Mouse (Mus musculus) cerebellum, adult 2 months (tissue): ENCODE measurements around the gene Rnf103. TPM values are rescaled to one million over a fixed set of nuclear protein-coding genes. Genes with fewer than 3 reads are reported as not detected.
"Not testable (repeated sequence)": the region's sequence is repeated elsewhere in the genome, so short reads cannot be mapped to it uniquely, and the experiment has no call there.

Experiments
- DNase-seq, 2 experiments: peaks; one replicate each; pipeline ENCODE4 v3.0.0; 2021
- H3K27ac ChIP-seq: fragments of 200-500 bp; 2 replicates; pipeline ENCODE4 v1.5.1; 2012; ENCODE audit warnings: low read length, control low read depth, inconsistent platforms; ENCODE audit not compliant: insufficient read depth
- H3K27me3 ChIP-seq: fragments of 200-500 bp; 2 replicates; pipeline ENCODE4 v1.6.1; 2012; ENCODE audit warnings: inconsistent platforms, mild to moderate bottlenecking, low read length, moderate library complexity; ENCODE audit not compliant: control insufficient read depth, insufficient read depth
- H3K4me1 ChIP-seq: fragments of 200-500 bp; 2 replicates; pipeline ENCODE4 v1.6.1; 2011; ENCODE audit warnings: low read length; ENCODE audit not compliant: control insufficient read depth, insufficient read depth
- H3K4me3 ChIP-seq: fragments of 200-500 bp; replicated peaks from 2 replicates; pipeline ENCODE3; 2011; ENCODE audit warnings: mild to moderate bottlenecking, low read depth, low read length, control low read depth; ENCODE audit not compliant: insufficient read depth
- CTCF ChIP-seq: fragments of 200-500 bp; IDR thresholded peaks from 2 replicates; pipeline ENCODE4 v1.5.1; 2011; ENCODE audit warnings: low read depth, mild to moderate bottlenecking, control low read depth, low read length, moderate library complexity, borderline replicate concordance; ENCODE audit not compliant: insufficient read depth
- POLR2A ChIP-seq: fragments of 200-500 bp; IDR thresholded peaks from 2 replicates; pipeline ENCODE4 v1.6.1; 2011; ENCODE audit warnings: low read length, control low read depth, borderline replicate concordance; ENCODE audit not compliant: insufficient read depth
- WGBS: fragments of 180-500 bp; shearing (Covaris S2); methylation state at CpG from one replicate; pipeline ENCODE4 v1.1.7; 2018; 5-methylcytosine and 5-hydroxymethylcytosine counted together
- polyA plus RNA-seq: library from polyadenylated mRNA; depleted of rRNA; stranded (reverse); fragments of >200 nt; gene quantifications from 2 replicates; pipeline ENCODE4 v1.2.3, GENCODE M21; 2012; rRNA removed

Rnf103 gene
- polyA plus RNA-seq: 40.2 and 40.6 TPM in 2 replicates

DNA sequence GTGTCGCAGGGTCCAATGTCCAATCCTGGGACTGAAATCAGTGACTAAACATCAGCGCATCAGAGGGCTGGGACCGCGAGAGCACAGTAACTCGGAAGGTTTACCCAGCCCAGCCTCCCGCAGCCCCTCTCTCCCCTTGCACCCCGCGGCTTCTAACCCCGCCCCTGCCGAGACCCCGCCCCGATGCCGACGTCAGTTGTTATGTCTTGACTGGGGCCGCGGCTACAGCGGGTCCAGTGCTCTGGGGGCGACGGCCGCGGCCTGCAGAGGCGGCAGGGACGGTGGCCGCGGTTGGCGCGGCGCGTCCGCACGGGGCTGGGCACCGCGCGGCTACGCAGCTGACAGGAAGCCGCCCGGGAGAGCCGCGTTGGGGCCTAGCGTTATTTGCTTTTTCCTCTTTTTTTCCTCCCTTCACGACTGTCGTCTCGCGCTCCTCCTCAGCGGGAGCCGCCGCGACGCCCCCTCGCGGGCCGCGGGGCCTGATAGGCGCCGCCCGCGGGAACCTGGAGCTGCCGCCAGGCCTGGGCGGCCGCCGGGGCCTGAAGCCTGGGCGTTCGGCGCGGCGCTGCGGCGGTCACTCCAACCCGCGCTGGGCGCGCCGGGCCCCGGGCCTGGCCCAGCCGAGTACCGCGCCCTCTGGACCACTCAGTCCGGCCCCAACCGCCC is at the start of gene Rnf103:
Gene Rnf103, plus strand, starts transcription at position 220 of the 666 bp plus-strand sequence.
- no peak for TF ChIP-seq CTCF
- TF ChIP-seq POLR2A: peak; percentile 98
- Histone ChIP-seq H3K4me3 (peak within 1 kb of the TSS; percentile 95), H3K4me1 (no peaks in the 10 kb centered on the region; the same call in none of the 2 replicates), H3K27me3 (no peaks in the 10 kb centered on the region), H3K27ac (peak within 1 kb of the TSS; percentile 95)
- peak; percentile 93 for DNase-seq
- WGBS: under 1% methylated on average over 77 of the region's 79 CpGs

DNA sequence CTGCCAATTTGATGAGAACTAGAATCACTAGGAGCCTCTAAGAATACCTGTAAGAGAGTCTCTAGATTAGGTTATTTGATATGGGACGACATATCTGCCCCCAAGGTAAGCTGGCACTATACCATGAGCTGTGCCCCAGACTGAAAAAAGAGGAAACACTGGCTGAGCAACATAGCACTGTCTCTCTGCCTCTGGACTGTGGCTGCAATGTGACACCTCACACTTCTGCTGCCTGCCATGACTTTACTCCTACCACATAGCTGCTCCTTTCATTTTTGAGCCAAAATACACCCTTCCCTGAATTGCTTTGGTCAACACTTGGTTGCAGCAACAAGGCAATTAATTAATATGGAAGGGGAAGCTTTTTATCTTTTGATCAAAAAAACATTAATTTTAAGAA is 48.9 kb upstream of the Rnf103 start:
- H3K27me3 ChIP-seq: no peaks in the 10 kb centered on the region
- H3K4me3 ChIP-seq: no peak overlapping the region
- WGBS: 67% methylated on average over 1 of the region's 1 CpGs
- TF ChIP-seq POLR2A (no peak), CTCF (no peak)
- H3K27ac ChIP-seq: no peak overlapping the region
- no peaks in the 10 kb centered on the region for H3K4me1 ChIP-seq
- no peak for DNase-seq

DNA sequence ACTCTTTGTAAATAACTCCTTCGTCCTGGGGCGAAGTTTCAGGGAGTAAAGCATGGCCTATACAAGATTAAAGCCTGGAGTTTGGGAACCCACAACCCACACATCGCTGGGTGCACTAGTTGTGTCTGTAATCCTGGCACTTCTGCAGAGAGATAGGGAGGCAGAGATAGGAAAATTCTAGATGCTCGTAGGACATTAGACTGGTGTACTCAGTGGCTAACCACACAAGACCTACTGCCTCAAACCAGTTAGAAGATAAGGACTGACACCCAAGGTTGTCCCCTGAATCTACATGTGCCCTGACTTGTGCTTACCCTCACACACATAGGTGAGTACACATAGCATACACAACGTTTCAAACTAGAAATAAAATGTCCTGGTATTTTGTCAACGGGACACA is 48.1 kb upstream of the Rnf103 start:
- TF ChIP-seq POLR2A: no peak
- TF ChIP-seq CTCF: no peak
- 87% methylated on average over 6 of the region's 6 CpGs for whole genome bisulfite sequencing
- Histone ChIP-seq H3K27ac (no peak overlapping the region), H3K4me1 (no peaks in the 10 kb centered on the region), H3K27me3 (no peaks in the 10 kb centered on the region), H3K4me3 (no peak overlapping the region)
- no peak for DNase-seq

DNA sequence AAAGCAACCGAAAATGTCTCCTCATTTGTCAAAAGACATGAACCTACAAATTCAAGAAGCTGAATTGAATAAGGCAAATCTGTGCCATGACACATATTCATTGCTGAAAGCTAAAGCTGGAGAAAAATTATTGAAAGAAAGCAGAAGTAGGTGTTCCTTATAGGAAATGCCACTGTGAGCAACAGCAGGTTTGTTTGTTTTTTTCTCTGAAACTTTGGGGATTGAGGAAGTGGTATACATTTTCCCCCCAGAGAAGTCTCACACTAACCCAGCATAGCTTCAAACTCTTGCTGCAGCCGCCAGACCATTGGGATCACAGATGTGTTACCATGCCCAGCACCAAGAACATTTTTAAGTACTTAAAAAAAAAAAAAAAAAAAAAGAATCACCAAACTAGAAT is 40.9 kb upstream of the Rnf103 start:
- no peaks in the 10 kb centered on the region for H3K27me3 ChIP-seq
- no peak overlapping the region for H3K27ac ChIP-seq
- DNase-seq: no peak
- whole genome bisulfite sequencing: 78% methylated on average over 2 of the region's 2 CpGs
- H3K4me1 ChIP-seq: no peaks in the 10 kb centered on the region
- no peak overlapping the region for H3K4me3 ChIP-seq
- TF ChIP-seq CTCF: no peak
- TF ChIP-seq POLR2A: no peak

DNA sequence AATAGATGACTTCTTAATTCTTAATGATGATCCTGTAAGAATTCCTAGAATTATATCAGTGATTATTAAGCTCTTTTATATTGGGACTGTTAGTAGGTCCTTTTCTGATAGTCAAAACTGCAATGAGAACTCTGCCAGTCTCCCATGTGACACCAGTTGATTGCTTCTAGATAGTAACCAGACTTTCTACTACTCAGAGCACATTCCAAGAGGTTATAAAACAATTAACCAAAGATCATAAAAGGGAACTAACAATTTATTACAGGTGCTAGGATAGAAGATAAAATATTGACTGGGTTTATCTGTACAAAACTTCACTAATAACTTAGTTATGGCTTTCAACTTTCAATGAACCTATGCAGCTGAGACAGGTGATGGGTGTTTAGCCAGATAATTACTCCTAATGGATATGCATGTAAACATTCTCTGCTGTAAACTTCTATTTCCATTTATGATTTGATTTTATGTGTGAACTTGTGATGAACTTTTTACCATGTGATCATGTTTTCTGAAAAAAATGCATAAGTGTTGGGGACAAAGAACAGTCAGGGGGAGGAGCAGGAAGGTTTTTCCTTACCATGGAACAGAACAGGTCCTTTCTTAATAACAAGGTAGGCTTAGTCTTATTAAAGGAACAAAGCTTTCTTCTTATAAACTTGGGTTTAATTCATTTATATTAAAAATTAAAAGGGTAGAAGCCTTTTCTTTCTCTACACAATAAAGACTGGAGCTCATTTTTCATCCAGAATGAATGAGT is 39.5 kb upstream of the Rnf103 start:
- not testable (repeated sequence) for DNase-seq, H3K27me3 ChIP-seq, H3K4me1 ChIP-seq, H3K4me3 ChIP-seq, H3K27ac ChIP-seq

DNA sequence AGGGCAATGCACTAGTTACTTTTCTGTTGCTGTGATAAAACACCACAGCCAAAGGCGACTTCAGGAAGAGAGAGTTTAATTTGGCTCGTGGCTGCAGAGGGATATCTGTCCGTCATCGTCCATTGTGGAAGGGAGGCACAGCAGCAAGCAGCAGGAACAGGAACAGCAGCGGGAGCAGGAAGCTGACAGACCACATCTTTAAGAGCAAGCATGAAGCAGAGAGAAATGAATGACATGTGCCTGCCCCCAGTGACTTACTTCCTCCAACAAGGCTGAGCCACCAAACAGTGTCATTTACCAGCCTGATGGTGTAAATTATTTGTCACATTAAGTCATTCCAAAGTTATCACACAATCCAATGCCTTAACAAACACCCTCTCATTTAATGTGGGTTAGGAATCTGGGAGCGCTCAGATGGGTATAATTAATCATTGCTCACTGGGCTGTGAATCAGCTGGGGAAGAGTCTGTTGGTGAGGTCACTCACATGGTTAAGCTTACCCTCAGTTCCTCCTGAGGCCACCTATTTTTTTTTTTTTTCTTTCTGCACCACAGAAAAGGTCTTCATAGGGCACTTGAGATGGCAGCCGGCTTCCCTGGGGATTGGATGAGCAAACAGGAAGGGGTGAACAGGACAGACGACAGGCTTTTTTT is 35.6 kb upstream of the Rnf103 start:
- TF ChIP-seq CTCF (no peak), POLR2A (no peak)

DNA sequence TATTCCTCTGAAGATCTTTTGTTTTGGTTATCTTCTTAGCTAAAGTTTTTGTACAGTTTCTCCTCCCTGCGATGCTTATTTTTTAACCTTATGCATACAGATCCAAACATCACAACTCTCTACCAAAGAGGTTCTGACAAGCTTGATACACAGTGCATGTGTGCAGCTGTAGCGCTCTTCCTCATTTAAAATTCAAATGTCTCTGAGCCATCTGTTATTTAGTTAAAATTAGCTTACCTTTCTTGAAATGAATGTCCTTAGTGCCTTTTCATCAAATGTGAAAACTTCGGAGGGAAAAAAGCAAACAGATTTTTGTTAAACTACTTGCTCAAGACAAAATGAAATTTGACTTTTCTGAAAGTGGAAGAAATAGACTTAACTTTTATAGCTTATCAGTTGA is 28.5 kb upstream of the Rnf103 start:
- no peak overlapping the region for H3K4me3 ChIP-seq
- 36% methylated on average over 3 of the region's 3 CpGs for WGBS
- DNase-seq: no peak
- TF ChIP-seq POLR2A: no peak
- TF ChIP-seq CTCF: no peak
- H3K27ac ChIP-seq: no peak overlapping the region
- H3K27me3 ChIP-seq: no peaks in the 10 kb centered on the region
- no peaks in the 10 kb centered on the region; the same call in 1 of the 2 replicates for H3K4me1 ChIP-seq

More for the DNA sequence above, 35.6 kb upstream of the Rnf103 start:
- H3K4me1 ChIP-seq: no peaks in the 10 kb centered on the region
- H3K4me3 ChIP-seq: no peak overlapping the region
- DNase-seq: no peak
- H3K27ac ChIP-seq: no peak overlapping the region
- WGBS: 66% methylated on average over 8 of the region's 8 CpGs
- no peaks in the 10 kb centered on the region for H3K27me3 ChIP-seq

DNA sequence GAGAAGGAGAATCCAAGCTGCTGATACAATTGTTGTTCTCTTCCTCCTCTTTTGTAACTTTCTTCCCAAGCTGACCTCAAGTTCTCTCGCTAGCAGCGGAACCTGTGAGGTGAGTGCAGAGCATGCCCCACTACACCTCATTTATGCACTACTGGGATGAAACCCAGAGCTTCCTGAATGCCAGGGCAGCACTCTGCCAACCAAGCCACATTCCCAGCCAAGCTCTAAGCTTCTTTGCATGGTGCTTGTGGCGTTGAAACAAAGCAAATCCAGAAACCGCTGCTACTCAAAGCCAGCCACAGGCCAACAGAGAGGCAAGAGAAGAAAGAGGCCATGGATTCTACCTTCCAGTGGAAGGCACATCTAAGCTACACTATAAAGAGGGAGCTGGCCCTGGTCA is 25.9 kb upstream of the Rnf103 start:
- Histone ChIP-seq H3K4me3 (no peak overlapping the region), H3K27me3 (no peaks in the 10 kb centered on the region), H3K4me1 (no peaks in the 10 kb centered on the region; the same call in 1 of the 2 replicates), H3K27ac (no peak overlapping the region)
- 14% methylated on average over 4 of the region's 4 CpGs for WGBS
- DNase-seq: peak in 1 of 2 experiments; percentile 13
- no peak for TF ChIP-seq POLR2A
- no peak for TF ChIP-seq CTCF
